Mouse (Mus musculus) hindbrain, embryonic 10.5 days (tissue): ENCODE results near the gene Lix1l. TPM values are rescaled to one million over a fixed set of nuclear protein-coding genes. Genes with fewer than 3 reads are reported as not detected.

Experiments used
- DNase-seq: peaks from one replicate; pipeline ENCODE4 v3.0.0-alpha.2; 2017; ENCODE audit warnings: low spot score
- H3K27ac ChIP-seq: fragments of 300-500 bp; sonication (generic); 2 replicates; pipeline ENCODE4 v1.5.1; 2016; ENCODE audit warnings: mild to moderate bottlenecking, moderate library complexity
- H3K27me3 ChIP-seq: fragments of 300-500 bp; sonication (generic); 2 replicates; pipeline ENCODE4 v1.6.1; 2016; ENCODE audit warnings: mild to moderate bottlenecking; ENCODE audit not compliant: poor library complexity, insufficient read depth, severe bottlenecking
- H3K36me3 ChIP-seq: fragments of 300-500 bp; sonication (generic); 2 replicates; pipeline ENCODE4 v1.6.1; 2016; ENCODE audit warnings: mild to moderate bottlenecking, moderate library complexity
- H3K4me1 ChIP-seq: fragments of 300-500 bp; sonication (generic); replicated peaks from 2 replicates; pipeline ENCODE4 v1.6.1; 2016; ENCODE audit warnings: mild to moderate bottlenecking
- H3K4me3 ChIP-seq: fragments of 300-500 bp; sonication (generic); 2 replicates; pipeline ENCODE4 v1.5.1; 2016; ENCODE audit warnings: mild to moderate bottlenecking, moderate library complexity
- H3K9me3 ChIP-seq: fragments of 300-500 bp; sonication (generic); 2 replicates; pipeline ENCODE4 v1.6.1; 2016; ENCODE audit warnings: mild to moderate bottlenecking, moderate library complexity
- WGBS: fragments of 180-500 bp; shearing (Covaris S2); methylation state at CpG from one replicate; pipeline ENCODE4 v1.1.7; 2016; 5-methylcytosine and 5-hydroxymethylcytosine counted together
- polyA plus RNA-seq: library from polyadenylated mRNA; unstranded; fragments of >200 nt; fragmentation: Nextera tagmentation; extraction: Ambion mirVana; gene quantifications from 2 replicates; pipeline ENCODE4 v1.2.1, GENCODE M21; 2016

Gene Lix1l
- polyA plus RNA-seq, 1 experiment from 2014 or later: 5.5 TPM

DNA sequence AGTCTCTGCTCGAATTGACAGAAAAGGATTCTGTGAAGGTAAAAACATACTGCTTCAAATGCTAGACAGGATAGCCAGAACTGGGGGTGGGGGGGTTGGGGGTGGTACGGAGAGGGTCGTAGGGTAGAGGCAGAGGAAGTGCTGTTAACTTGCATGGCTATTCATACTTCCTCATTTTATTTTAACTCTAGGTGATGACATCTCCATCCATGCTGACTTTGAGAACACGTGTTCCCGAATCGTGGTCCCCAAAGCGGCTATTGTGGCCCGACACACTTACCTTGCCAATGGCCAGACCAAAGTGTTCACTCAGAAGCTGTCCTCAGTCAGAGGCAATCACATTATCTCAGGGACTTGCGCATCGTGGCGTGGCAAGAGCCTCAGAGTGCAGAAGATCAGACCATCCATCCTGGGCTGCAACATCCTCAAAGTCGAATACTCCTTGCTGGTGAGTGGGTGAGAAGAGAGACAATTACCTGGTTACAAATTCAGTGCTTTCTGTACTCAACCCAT is 41.5 kb upstream of the Lix1l start:
- DNase-seq: no peak
- H3K4me1 ChIP-seq: peaks cover 60% of the 10 kb centered on the region
- peak overlapping the region; percentile 75 for H3K4me3 ChIP-seq
- no peak overlapping the region; the same call in 1 of the 2 replicates for H3K27ac ChIP-seq
- H3K36me3 ChIP-seq: peaks cover 24% of the 10 kb centered on the region
- no peaks in the 10 kb centered on the region for H3K9me3 ChIP-seq
- 88% methylated on average over 12 of the region's 12 CpGs for WGBS
- no peaks in the 10 kb centered on the region for H3K27me3 ChIP-seq

DNA sequence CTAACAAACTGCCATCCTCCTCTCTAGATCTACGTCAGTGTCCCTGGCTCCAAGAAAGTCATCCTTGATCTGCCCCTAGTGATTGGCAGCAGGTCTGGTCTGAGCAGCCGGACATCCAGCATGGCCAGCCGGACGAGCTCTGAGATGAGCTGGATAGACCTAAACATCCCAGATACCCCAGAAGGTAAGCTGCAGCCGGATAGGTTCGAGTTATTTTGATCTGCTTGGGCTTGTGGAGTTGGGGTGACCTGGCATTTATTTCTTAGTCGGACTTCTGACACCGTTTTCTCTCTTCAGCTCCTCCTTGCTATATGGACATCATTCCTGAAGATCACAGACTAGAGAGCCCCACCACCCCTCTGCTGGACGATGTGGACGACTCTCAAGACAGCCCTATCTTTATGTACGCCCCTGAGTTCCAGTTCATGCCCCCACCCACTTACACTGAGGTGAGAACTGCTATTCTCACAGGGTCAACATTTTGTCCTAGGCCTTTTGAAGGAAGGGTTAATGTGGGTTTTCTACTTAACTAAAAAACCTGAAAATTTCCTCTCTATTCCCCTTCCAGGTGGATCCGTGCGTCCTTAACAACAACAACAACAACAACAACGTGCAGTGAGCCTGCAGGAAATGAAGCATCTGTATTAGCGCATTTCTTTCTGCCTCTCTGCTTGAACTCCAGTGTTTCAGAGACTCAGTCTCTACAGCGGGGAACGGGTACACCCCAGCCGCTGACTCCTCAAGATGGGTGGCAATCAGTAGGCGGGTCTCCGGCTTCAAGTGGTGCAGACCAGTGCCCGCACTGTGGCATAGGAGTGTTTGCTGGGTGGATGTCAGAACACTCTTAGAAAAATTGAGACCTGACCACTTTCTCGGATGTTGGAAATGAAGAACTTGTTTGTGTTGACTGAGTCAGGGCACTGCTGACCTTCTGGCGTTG is 40.8 kb upstream of the Lix1l start:
- DNase-seq: no peak
- Histone ChIP-seq H3K4me1 (peaks cover 56% of the 10 kb centered on the region), H3K9me3 (no peaks in the 10 kb centered on the region), H3K27ac (no peak overlapping the region; the same call in 1 of the 2 replicates), H3K36me3 (peaks cover 24% of the 10 kb centered on the region), H3K4me3 (peak overlapping the region; percentile 75), H3K27me3 (no peaks in the 10 kb centered on the region)
- 91% methylated on average over 23 of the region's 23 CpGs for WGBS

DNA sequence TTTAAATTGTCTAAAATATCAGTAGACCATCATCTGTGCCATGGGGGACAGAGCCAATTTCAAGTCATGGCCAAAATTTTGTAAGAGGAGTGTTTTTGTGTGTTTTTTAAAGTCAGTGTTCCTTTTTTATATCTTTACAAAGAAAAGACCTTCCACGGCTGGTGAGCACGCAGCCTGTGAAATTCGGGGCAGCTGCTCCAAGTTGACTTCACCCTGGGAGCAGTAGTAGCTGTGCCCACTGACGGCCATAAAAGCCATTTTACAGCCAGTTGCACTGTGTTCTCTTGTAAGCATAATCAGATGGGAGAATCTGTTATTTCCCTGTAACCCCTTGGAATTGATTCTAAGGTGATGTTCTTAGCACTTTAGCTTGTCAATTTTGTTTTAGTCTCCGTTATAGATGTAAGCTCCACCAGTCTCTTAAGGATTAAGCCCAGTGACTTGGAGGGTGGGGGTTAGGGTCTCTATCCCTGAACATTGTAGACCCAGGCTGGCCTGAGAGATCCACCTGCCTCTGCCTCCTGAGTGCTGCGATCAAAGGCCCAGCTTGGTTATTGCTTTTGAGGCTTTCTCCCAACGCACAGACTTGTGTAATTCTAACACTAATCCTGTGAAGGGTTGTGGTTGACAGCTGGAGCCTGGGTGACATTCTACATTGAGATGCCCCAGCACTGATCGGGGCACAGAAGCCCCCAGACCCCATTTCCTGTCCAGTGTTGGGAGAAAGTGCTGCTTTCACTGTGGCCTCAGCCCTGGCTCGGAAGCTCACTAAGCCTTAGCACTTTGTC is 39.9 kb upstream of the Lix1l start:
- Histone ChIP-seq H3K9me3 (no peaks in the 10 kb centered on the region), H3K4me3 (peak overlapping the region; percentile 75), H3K27me3 (no peaks in the 10 kb centered on the region), H3K4me1 (peaks cover 49% of the 10 kb centered on the region), H3K36me3 (peaks cover 24% of the 10 kb centered on the region), H3K27ac (no peak overlapping the region)
- no peak for DNase-seq
- WGBS: 92% methylated on average over 9 of the region's 9 CpGs

DNA sequence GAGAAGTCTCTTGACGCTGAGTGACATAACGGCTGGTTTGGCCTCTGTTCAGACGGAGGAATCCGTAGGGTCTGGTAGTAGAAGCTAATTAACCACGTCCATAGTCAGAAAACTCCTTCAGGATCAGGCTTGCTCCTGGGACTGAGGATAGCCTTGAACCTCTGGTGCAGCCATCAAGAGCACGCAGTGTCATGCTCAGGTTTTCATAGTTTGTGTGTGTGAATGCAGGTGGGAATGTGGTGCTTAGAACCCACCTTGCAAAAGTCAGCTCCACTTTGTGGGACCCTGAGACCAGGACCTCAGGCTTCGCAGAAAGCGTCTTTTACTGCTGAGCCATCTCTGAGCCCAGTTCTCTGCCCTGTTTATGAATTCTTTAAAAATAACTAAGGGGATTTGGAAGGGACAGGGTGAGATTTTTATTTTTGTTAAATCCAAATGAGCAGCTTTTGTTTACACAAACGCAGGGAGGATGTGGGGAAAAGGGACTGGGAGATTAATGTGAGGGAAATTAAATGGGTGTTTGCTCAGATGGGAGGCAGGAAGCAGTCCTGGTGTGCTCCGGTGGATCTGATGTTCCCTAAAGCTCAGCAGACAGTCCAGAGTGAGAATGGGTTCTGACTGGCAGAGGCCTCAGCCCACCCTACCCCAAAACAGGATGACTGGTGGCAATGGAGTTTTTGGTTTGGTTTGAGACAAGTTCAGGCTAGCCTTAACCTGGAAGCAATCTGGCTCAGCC is 38.8 kb upstream of the Lix1l start:
- Histone ChIP-seq H3K27ac (no peak overlapping the region), H3K4me1 (peaks cover 39% of the 10 kb centered on the region), H3K4me3 (no peak overlapping the region), H3K36me3 (peaks cover 24% of the 10 kb centered on the region), H3K27me3 (no peaks in the 10 kb centered on the region), H3K9me3 (no peaks in the 10 kb centered on the region)
- 71% methylated on average over 10 of the region's 10 CpGs for WGBS
- DNase-seq: no peak

DNA sequence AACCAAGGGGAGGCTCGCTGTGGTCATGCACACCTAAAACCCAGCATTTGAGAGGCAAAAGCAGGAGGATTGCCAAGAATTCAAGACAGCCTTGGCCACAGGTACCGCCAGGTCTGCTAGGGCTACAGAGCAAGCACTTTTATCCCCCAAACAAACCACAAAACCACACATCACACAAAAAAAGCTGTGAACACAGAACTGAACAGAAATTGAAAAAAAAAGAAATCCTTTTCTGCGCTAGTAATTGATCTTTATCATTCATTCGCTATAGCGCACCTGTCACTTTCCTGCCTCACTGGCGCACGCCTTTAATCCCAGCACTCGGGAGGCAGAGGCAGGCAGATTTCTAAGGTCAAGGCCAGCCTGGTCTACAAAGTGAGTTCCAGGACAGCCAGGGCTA is 37.7 kb upstream of the Lix1l start:
- 95% methylated on average over 8 of the region's 8 CpGs for WGBS
- peaks cover 24% of the 10 kb centered on the region for H3K36me3 ChIP-seq
- H3K4me3 ChIP-seq: no peak overlapping the region
- DNase-seq: no peak
- no peaks in the 10 kb centered on the region for H3K9me3 ChIP-seq
- H3K27me3 ChIP-seq: no peaks in the 10 kb centered on the region
- no peak overlapping the region for H3K27ac ChIP-seq
- H3K4me1 ChIP-seq: peaks cover 38% of the 10 kb centered on the region

DNA sequence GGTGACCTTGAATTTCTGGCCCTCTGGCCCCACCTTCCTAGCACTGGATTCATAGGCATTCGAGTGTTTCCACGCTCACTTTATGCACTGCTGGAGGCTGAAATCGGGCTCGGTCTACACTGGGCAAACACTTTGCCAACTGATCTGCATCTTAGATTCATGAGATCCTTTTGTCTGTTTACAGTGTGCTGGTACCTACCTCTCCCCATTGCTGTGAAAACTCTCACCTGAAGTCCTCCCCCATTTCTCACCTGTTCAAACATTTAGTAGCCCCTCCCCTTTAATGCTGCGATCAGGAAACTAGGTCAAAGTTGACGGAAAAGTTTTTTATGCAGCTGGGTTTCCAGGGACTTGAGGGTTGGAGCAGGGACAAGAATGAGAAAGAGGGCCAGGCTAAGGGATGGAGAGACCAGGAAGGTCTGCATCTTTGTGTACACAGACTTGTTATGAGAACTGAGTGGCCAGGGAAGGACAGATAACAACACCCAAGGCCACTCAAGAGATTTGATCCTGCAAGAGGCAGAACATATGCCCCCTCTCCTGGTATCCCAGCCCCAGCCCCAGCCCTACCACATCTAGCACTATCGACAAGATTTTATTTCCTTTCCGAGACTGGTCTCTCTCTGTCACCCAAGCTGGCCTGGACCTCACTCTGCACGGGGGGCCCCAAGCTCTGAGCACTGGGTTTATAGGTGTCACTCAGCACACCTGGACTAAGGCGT is 36.9 kb upstream of the Lix1l start:
- no peaks in the 10 kb centered on the region for H3K27me3 ChIP-seq
- no peak for DNase-seq
- peaks cover 24% of the 10 kb centered on the region for H3K36me3 ChIP-seq
- no peak overlapping the region for H3K4me3 ChIP-seq
- H3K4me1 ChIP-seq: peaks cover 38% of the 10 kb centered on the region
- no peaks in the 10 kb centered on the region for H3K9me3 ChIP-seq
- H3K27ac ChIP-seq: peak overlapping the region; percentile 53
- 79% methylated on average over 10 of the region's 10 CpGs for WGBS

DNA sequence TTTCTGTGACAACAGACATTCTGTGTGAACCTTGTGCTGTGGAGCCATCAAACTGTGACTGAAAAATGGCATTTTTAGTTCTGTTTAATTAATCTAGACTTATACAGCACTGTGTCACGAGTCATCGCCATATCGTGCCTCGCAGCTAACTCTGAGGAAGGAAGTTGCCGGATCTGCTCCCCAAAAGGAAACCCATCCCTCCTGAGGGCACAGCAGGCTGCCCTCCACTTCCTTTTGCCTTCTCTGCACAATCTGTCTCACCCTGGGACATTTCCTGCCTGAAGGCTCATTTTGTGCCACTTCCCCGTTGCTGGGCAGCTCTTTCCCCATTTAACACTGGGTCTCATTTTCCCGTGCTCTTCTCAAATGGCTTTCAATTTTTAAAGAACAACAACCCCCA is 36.3 kb upstream of the Lix1l start:
- DNase-seq: no peak
- Histone ChIP-seq H3K36me3 (peaks cover 18% of the 10 kb centered on the region), H3K27me3 (no peaks in the 10 kb centered on the region), H3K27ac (peak overlapping the region; percentile 53; the same call in 1 of the 2 replicates), H3K9me3 (no peaks in the 10 kb centered on the region), H3K4me3 (no peak overlapping the region), H3K4me1 (peaks cover 38% of the 10 kb centered on the region)
- 69% methylated on average over 7 of the region's 7 CpGs for WGBS

DNA sequence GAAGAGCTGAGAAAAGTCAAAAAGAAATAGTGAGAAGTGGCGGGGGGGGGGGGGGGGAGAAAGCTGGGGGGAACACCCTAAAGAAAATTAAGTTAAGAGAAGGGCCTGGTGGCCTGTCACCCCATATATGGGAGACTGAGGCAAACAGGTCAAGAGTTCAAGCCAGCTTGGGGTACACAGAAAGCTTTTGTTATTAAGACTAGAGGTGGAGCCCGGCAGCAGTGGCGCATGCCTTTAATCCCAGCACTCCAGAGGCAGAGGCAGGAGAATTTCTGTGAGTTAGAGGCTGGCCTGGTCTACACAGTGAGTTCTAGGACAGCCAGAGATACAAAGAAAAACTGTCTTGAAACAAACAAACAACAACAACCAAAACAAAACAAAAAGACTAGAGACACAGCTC is 35.8 kb upstream of the Lix1l start:
- no peak for DNase-seq
- no peak overlapping the region for H3K27ac ChIP-seq
- H3K36me3 ChIP-seq: peaks cover 14% of the 10 kb centered on the region
- H3K27me3 ChIP-seq: no peaks in the 10 kb centered on the region
- no peaks in the 10 kb centered on the region for H3K9me3 ChIP-seq
- H3K4me3 ChIP-seq: no peak overlapping the region
- peaks cover 35% of the 10 kb centered on the region for H3K4me1 ChIP-seq
- WGBS: 85% methylated on average over 3 of the region's 3 CpGs

DNA sequence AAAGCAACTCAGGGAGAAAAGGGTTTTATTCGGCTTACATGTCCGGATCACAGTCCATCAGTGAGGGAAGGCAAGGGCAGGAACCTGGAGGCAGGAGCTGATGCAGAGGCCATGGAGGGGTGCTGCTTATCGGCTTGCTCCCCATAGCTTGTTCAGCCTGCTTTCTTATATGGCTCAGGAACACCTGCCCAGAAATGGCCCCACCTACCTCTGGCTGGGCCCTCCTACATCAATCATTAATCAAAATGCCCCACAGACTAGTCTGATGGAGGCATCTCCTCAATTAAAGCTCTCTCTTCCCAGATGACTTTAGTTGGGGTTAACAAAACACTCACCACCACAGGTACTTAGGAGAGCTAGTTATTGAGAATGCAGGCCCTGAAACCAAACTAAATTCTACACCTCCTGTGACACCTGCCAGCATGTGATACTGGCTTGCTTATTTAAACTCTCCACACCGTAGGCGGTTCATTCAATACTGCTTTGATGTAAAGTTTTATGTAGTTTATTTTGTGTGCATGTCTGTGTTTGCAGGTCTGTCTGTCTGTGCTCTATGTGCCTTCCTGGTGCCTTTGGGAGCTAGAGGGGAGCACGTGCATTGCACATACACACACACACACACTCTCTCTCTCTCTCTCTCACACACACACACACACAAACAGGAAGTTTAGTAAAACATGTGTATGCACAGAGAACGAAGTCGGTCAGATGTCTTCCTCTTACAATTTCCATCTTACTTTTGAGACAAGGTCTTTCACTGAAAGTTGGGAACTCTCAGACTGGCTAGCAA is 34.1 kb upstream of the Lix1l start:
- peaks cover 22% of the 10 kb centered on the region for H3K4me1 ChIP-seq
- H3K36me3 ChIP-seq: no peaks in the 10 kb centered on the region
- WGBS: 92% methylated on average over 8 of the region's 8 CpGs
- no peaks in the 10 kb centered on the region for H3K27me3 ChIP-seq
- DNase-seq: no peak
- no peak overlapping the region for H3K4me3 ChIP-seq
- no peak overlapping the region for H3K27ac ChIP-seq
- H3K9me3 ChIP-seq: no peaks in the 10 kb centered on the region

DNA sequence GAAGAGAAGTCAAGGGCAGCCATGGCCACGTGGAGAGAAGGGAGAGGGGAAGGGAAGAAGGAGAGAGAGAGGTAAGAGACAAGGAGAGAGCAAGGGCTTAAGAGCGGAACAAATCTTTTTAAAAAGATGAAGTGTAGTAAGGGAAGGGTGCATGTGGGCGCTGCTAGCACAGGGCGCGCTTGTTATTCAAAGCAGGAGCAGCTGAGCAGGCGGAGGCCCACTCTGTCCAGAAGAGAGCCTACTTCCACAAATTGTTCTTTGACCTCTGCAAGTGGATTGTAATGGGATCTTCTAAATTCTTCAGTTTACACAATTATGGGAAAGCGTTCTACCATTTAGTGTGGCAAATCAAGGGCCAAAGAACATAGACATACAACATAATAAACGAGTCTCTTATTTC is 32.3 kb upstream of the Lix1l start:
- 78% methylated on average over 8 of the region's 8 CpGs for WGBS
- DNase-seq: no peak
- H3K27ac ChIP-seq: no peak overlapping the region
- H3K36me3 ChIP-seq: no peaks in the 10 kb centered on the region
- H3K27me3 ChIP-seq: no peaks in the 10 kb centered on the region
- H3K9me3 ChIP-seq: no peaks in the 10 kb centered on the region
- no peak overlapping the region for H3K4me3 ChIP-seq
- H3K4me1 ChIP-seq: peaks cover 25% of the 10 kb centered on the region

DNA sequence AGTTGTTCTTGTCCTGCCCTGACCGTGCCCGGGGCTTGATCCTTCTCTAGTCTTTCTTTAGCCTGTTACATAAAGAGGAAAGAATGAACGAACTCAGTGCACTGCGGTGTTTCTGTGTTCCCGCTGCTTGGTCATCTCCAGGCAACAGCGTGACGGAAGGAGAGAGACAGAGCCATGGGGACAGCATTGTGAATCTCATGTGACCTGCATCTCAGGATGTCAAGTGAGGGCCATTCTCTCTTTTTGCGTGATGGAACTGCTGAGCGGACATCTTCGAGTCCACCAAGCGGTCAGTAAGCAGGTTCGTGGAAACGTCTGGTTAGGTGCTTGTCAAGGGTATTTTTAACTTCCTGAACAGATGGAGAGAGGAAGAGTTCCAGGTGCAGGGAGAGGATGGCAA is 31.4 kb upstream of the Lix1l start:
- no peak for DNase-seq
- no peaks in the 10 kb centered on the region for H3K9me3 ChIP-seq
- no peak overlapping the region for H3K4me3 ChIP-seq
- peaks cover 25% of the 10 kb centered on the region for H3K4me1 ChIP-seq
- no peaks in the 10 kb centered on the region for H3K36me3 ChIP-seq
- H3K27me3 ChIP-seq: no peaks in the 10 kb centered on the region
- WGBS: 88% methylated on average over 13 of the region's 13 CpGs
- no peak overlapping the region for H3K27ac ChIP-seq
